Mouse (Mus musculus) small intestine, adult 2 months (tissue): ENCODE measurements around the gene Mcf2l. TPM values are rescaled to one million over a fixed set of nuclear protein-coding genes. Genes with fewer than 3 reads are reported as not detected.
A peak's percentile ranks its signal among the peaks of the same experiment; 100 is the strongest.

Experiments used
- H3K27ac ChIP-seq: fragments of 200-500 bp; 2 replicates; pipeline ENCODE4 v1.5.1; 2012; ENCODE audit warnings: low read depth, low read length, control low read depth, inconsistent platforms; ENCODE audit not compliant: insufficient read depth
- H3K27me3 ChIP-seq: fragments of 200-500 bp; 2 replicates; pipeline ENCODE4 v1.6.1; 2012; ENCODE audit warnings: mild to moderate bottlenecking, moderate library complexity, low read length, inconsistent platforms; ENCODE audit not compliant: control insufficient read depth, insufficient read depth
- H3K36me3 ChIP-seq: fragments of 200-500 bp; 2 replicates; pipeline ENCODE4 v1.6.1; 2012; ENCODE audit warnings: mild to moderate bottlenecking, low read length, control low read depth, inconsistent platforms; ENCODE audit not compliant: control insufficient read depth, insufficient read depth
- H3K4me1 ChIP-seq: fragments of 200-500 bp; 2 replicates; pipeline ENCODE4 v1.6.1; 2012; ENCODE audit warnings: low read length, inconsistent platforms, mixed read lengths; ENCODE audit not compliant: control insufficient read depth, insufficient read depth, insufficient read length
- H3K4me3 ChIP-seq: fragments of 200-500 bp; 2 replicates; pipeline ENCODE4 v1.5.1; 2012; ENCODE audit warnings: low read depth, mild to moderate bottlenecking, control low read depth, inconsistent platforms, low read length, moderate library complexity
- CTCF ChIP-seq: fragments of 200-500 bp; IDR thresholded peaks from 2 replicates; pipeline ENCODE4 v1.5.1; 2012; ENCODE audit warnings: low read depth, mild to moderate bottlenecking, control low read depth, inconsistent platforms, low read length, moderate library complexity, mixed read lengths; ENCODE audit not compliant: insufficient replicate concordance, insufficient read length; ENCODE audit errors: extremely low read depth
- POLR2A ChIP-seq: fragments of 200-500 bp; IDR thresholded peaks from 2 replicates; pipeline ENCODE4 v1.6.1; 2012; ENCODE audit warnings: low read depth, mild to moderate bottlenecking, control low read depth, inconsistent platforms, low read length, moderate library complexity
- WGBS: fragments of 180-500 bp; shearing (Covaris S2); methylation state at CpG from one replicate; pipeline ENCODE4 v1.1.7; 2018; 5-methylcytosine and 5-hydroxymethylcytosine counted together
- polyA plus RNA-seq: library from polyadenylated mRNA; depleted of rRNA; stranded (reverse); fragments of >200 nt; gene quantifications from 2 replicates; pipeline ENCODE4 v1.2.3, GENCODE M21; 2012

The Mcf2l gene
- polyA plus RNA-seq, 1 experiment, result 11.2 TPM

DNA sequence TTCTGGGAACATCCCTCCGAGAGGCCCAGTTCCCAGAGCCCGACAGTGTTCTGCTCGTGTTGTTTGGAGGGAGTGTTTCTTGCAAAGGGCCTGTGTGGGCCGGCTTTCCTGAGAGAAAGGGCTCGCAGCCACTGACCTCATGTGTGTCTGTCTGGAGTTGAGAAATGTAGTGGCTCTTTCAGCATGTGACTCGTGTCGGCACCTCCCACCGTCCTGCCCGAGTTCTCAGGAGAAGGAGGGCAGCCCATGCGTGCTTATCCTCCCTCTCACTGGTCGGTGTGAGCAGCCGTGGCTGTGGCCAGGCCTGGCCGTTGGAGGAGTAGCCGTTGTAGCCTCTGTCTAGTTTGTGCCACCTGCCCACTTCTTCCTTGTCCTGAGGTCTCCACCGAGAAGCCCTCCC is 17.6 kb upstream of the Mcf2l start:
- Histone ChIP-seq H3K4me1 (no peaks in the 10 kb centered on the region), H3K27me3 (no peaks in the 10 kb centered on the region), H3K27ac (no peak overlapping the region), H3K4me3 (no peak overlapping the region), H3K36me3 (no peaks in the 10 kb centered on the region)
- WGBS, result 80% methylated on average over 15 of the region's 15 CpGs
- TF ChIP-seq CTCF (no peak), POLR2A (no peak)

DNA sequence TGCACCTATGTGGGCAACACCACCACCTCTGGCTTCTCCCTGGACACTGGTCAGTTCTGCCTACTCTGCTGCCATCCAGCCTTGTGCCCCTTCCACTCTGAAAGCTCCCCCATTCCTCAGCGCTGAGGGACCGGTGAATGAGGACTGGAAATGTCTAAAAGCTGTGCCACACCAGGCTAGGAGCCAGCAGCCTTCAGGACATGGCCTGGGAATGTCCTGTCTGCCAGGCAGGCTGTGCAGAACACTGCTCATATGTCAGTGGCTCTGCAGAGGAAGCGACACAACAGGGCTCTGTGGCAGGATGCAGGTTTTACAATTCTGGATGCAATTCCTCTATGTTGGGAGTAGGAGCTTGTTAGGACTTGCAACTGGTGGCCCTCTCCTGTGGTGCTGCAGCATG is 10.5 kb upstream of the Mcf2l start:
- no peaks in the 10 kb centered on the region for H3K36me3 ChIP-seq

DNA sequence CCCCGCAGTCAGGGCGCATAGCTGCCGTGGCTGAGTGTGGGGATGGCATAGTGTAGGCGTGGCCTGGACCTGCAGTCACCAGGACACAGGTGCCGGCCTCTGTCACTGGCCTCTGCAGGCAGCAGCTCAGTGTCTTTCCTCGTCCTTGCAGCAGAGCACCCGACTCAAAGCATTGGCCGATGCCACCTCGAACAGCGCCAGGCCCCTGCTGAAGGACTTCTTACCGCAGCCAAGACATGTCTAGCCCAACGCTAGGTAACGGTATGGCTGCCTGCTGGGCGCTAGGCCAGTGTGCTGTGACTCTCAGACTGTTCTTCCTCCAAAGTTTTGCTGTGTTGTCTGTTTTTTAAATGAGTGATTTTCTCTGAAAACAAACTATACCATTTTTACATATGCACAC is 10.0 kb upstream of the Mcf2l start:
- H3K4me3 ChIP-seq, result no peak overlapping the region
- WGBS, result 82% methylated on average over 14 of the region's 14 CpGs
- H3K27ac ChIP-seq, result no peak overlapping the region
- no peak for TF ChIP-seq POLR2A
- no peak for TF ChIP-seq CTCF
- H3K27me3 ChIP-seq, result no peaks in the 10 kb centered on the region
- H3K4me1 ChIP-seq, result no peaks in the 10 kb centered on the region
- H3K36me3 ChIP-seq, result no peaks in the 10 kb centered on the region

More for the DNA sequence above, 10.5 kb upstream of the Mcf2l start:
- Histone ChIP-seq H3K4me1 (no peaks in the 10 kb centered on the region), H3K27me3 (no peaks in the 10 kb centered on the region), H3K27ac (no peak overlapping the region), H3K4me3 (no peak overlapping the region)
- 90% methylated on average over 3 of the region's 3 CpGs for WGBS
- TF ChIP-seq POLR2A (no peak), CTCF (no peak)

DNA sequence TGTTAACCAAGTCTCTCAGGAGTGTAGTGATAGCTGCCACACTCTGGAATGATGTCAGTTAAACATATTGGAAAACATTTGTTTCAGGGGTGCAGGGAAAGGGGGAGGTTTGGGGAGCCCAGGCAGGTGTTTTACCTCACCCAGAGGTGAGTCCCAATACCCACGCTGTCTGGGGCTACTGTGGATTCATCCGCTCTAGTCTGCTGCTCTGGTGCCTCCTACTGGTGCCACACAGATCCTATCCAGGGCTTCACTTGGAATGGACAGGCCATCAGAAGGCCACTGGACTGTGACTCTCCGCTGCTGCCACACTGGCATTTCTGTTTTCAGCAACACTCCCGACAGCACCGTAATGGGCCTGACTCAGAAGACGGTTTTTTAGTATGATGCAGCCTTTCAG is 7.8 kb upstream of the Mcf2l start:
- no peak overlapping the region for H3K27ac ChIP-seq
- no peaks in the 10 kb centered on the region for H3K36me3 ChIP-seq
- TF ChIP-seq CTCF, result no peak
- no peaks in the 10 kb centered on the region for H3K27me3 ChIP-seq
- no peaks in the 10 kb centered on the region for H3K4me1 ChIP-seq
- H3K4me3 ChIP-seq, result no peak overlapping the region
- WGBS, result 84% methylated on average over 6 of the region's 6 CpGs

DNA sequence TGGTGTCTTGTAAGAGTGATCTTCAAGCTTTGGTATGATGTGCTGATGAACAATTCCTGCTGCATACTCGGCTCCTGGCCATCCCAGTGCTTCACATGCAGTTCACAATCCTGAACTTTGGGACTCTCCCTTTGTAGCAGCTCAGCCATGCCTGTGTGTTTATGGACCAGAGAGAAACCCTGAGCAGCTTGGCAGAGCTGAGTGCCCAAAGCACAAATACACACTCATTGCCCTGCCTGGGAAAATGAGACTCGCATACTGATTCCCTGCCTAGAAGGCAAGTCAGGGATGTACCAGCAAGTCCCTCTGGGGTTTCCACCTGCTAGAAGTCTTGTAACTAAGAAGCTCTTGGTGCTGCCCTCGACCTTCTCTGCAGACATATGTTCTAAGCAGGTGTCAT is 3.9 kb upstream of the Mcf2l start:
- Histone ChIP-seq H3K4me3 (no peak overlapping the region), H3K27me3 (no peaks in the 10 kb centered on the region), H3K36me3 (no peaks in the 10 kb centered on the region), H3K27ac (no peak overlapping the region), H3K4me1 (peaks cover 6% of the 10 kb centered on the region)
- WGBS, result 59% methylated on average over 3 of the region's 3 CpGs
- TF ChIP-seq POLR2A (no peak), CTCF (no peak)

DNA sequence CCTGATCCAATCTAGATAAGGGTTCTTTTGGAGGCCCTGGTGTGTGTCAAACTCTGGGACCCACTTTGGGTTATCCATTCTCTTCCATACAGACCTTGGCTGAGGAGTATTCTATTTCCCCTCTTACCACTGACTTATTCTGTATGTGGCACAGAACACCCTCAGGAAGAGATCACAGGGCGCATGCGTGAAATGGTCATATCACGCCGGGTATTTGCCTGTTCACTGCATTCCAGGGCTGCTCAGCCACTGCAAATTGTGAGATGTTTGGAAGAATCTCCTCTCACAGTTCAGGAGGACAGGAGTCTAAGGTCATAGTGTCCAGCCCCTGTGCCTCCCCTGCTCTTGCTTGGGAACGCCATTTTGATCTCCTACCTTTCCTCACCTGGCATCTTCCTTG is 3.0 kb upstream of the Mcf2l start:
- WGBS, result 91% methylated on average over 5 of the region's 5 CpGs
- Histone ChIP-seq H3K4me3 (no peak overlapping the region), H3K27ac (no peak overlapping the region)

DNA sequence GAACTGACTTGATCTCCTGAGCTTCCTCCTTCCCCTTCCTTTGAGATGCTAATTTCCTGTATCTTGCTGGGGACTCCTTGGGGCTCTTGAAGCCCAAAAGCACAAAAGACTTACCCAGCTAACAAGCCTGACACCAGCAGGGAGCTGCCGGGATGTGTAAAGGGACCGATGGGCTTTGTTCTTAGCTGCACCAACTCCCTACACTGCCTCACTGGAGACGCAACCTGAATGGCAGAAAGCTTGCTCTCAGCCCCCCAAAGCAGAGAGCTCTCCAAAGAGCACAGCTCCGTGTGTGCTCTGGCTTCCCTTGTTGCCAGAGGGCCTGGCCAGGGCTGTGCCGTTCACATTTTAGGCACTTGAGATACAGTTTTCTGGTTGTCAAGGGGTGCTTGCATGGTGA is 2.1 kb upstream of the Mcf2l start:
- H3K27me3 ChIP-seq, result no peaks in the 10 kb centered on the region
- TF ChIP-seq CTCF, result no peak
- no peak overlapping the region for H3K27ac ChIP-seq
- H3K4me1 ChIP-seq, result peaks cover 8% of the 10 kb centered on the region
- no peaks in the 10 kb centered on the region for H3K36me3 ChIP-seq
- H3K4me3 ChIP-seq, result no peak overlapping the region
- 59% methylated on average over 5 of the region's 5 CpGs for WGBS

More for the DNA sequence above, 3.0 kb upstream of the Mcf2l start:
- TF ChIP-seq CTCF, result no peak
- no peak for TF ChIP-seq POLR2A
- H3K36me3 ChIP-seq, result no peaks in the 10 kb centered on the region
- no peaks in the 10 kb centered on the region for H3K27me3 ChIP-seq
- H3K4me1 ChIP-seq, result peaks cover 8% of the 10 kb centered on the region

DNA sequence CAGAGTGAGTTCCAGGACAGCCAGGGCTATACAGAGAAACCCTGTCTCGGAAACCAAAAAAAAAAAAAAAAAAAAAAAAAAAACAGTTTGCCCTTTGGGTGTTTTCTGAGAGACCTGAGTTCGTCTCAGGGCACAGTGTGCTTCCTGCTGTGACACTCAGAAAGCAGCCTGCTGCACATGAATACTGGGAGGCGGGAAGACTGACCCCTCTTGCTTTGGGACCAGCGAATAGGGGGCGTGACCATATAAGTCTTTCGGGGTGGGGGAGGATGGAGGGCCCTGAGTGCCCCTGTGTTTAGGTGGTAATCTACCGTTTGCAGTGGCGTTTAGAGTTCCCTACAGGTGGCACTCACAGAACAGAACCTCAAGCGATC is 636 bp upstream of the Mcf2l start:
- Histone ChIP-seq H3K4me1 (peaks cover 8% of the 10 kb centered on the region), H3K36me3 (no peaks in the 10 kb centered on the region), H3K27ac (no peak overlapping the region), H3K4me3 (peak overlapping the region; percentile 59; the same call in 1 of the 2 replicates), H3K27me3 (no peaks in the 10 kb centered on the region)
- no peak for TF ChIP-seq CTCF
- no peak for TF ChIP-seq POLR2A
- 12% methylated on average over 9 of the region's 9 CpGs for WGBS
